Mouse (Mus musculus) embryonic facial prominence, embryonic 10.5 days (tissue): ENCODE measurements at regions not wholly inside any gene's neighbourhood (a gene's known extent, or its start where the extent isn't known, plus 50 kb on each side); places are given as distances from the start of the nearest gene placed in this dataset.

Source experiments
- DNase-seq: peaks from one replicate; pipeline ENCODE4 v3.0.0-alpha.2; 2017; ENCODE audit warnings: low spot score
- H3K27ac ChIP-seq: fragments of 300-500 bp; sonication (generic); replicated peaks from 2 replicates; pipeline ENCODE4 v1.5.1; 2016; ENCODE audit warnings: mild to moderate bottlenecking
- H3K27me3 ChIP-seq: fragments of 300-500 bp; sonication (generic); replicated peaks from 2 replicates; pipeline ENCODE4 v1.6.1; 2016; ENCODE audit warnings: low read depth, mild to moderate bottlenecking; ENCODE audit not compliant: poor library complexity, severe bottlenecking
- H3K36me3 ChIP-seq: fragments of 300-500 bp; sonication (generic); replicated peaks from 2 replicates; pipeline ENCODE4 v1.6.1; 2016; ENCODE audit warnings: mild to moderate bottlenecking, moderate library complexity
- H3K4me1 ChIP-seq: fragments of 300-500 bp; sonication (generic); 2 replicates; pipeline ENCODE4 v1.6.1; 2016
- H3K4me3 ChIP-seq: fragments of 300-500 bp; sonication (generic); 2 replicates; pipeline ENCODE4 v1.5.1; 2016; ENCODE audit warnings: mild to moderate bottlenecking, moderate library complexity
- H3K9me3 ChIP-seq: fragments of 300-500 bp; sonication (generic); 2 replicates; pipeline ENCODE4 v1.6.1; 2016; ENCODE audit warnings: mild to moderate bottlenecking
- WGBS: fragments of 180-500 bp; shearing (Covaris S2); methylation state at CpG from one replicate; pipeline ENCODE4 v1.1.7; 2016; 5-methylcytosine and 5-hydroxymethylcytosine counted together

DNA sequence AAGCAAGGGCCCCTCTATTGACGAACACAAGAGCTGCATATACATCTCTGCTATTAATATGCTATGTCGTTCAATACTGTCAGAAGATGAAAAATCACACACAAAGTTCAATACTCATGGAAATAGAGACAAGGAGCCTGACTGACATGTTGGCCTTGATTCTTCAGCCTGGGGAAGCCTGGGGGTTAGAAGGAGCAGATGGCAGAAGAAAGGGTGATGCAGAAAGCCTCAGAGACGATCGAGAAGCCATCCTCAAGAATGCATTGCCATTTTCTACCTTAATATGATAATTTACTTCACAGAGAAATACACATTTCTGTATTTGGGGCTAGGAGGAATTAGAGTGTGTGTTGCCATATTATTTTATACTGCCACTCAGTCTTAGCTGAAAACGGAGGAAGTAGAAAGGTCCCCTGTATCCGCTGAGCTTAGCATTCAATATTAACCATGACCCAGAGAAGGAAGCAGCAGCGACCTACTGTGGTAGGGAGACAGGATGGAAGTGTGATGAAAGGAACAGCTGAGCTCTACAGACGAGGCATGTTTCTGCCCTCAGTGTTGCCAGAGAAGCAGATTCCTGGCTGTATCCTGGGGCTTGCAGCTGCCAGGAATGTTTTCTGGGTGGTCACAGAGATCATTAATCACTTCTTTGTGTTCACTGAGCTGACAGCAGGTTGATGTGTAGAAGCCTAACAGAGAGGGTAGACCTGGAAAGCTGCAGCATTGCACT is 105.2 kb downstream of the Lrig3 start:
- peak; percentile 11 for DNase-seq
- H3K27ac ChIP-seq, result no peak overlapping the region; the same call in 1 of the 2 replicates
- H3K36me3 ChIP-seq, result no peaks in the 10 kb centered on the region
- H3K4me3 ChIP-seq, result no peak overlapping the region
- 65% methylated on average over 8 of the region's 8 CpGs for WGBS
- peaks cover 18% of the 10 kb centered on the region for H3K4me1 ChIP-seq
- H3K27me3 ChIP-seq, result no peaks in the 10 kb centered on the region
- no peaks in the 10 kb centered on the region for H3K9me3 ChIP-seq

DNA sequence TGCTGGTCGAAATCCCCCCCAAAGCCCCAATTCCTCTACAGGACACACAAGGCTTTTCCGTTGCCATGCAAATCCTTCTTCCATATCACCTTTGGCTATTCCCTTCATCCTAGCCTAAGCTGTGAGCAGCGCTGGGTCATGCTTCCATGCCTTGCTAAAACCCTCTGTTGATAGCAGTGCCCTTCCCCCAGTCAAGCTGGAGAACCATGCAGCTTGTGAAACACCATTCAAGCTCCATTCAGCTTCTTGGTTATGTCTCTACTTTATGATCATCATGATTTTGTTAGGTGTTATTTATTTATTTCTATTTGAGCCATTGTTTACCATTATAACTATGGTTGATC is 105.7 kb downstream of the Lrig3 start:
- Histone ChIP-seq H3K4me1 (peaks cover 18% of the 10 kb centered on the region), H3K27ac (no peak overlapping the region; the same call in 1 of the 2 replicates), H3K27me3 (no peaks in the 10 kb centered on the region), H3K9me3 (no peaks in the 10 kb centered on the region), H3K4me3 (no peak overlapping the region), H3K36me3 (no peaks in the 10 kb centered on the region)
- 72% methylated on average over 3 of the region's 3 CpGs for WGBS
- no peak for DNase-seq

- H3K27me3 ChIP-seq, result no peaks in the 10 kb centered on the region
- H3K4me3 ChIP-seq, result no peak overlapping the region
- no peak for DNase-seq
- WGBS, result 86% methylated on average over 1 of the region's 1 CpGs
- H3K9me3 ChIP-seq, result no peaks in the 10 kb centered on the region
- H3K4me1 ChIP-seq, result no peaks in the 10 kb centered on the region
- no peaks in the 10 kb centered on the region for H3K36me3 ChIP-seq
- H3K27ac ChIP-seq, result no peak overlapping the region
Measured at GRCm38 (mm10) chr10:126077313-126077966, 111.5 kb downstream of the Lrig3 start.

DNA sequence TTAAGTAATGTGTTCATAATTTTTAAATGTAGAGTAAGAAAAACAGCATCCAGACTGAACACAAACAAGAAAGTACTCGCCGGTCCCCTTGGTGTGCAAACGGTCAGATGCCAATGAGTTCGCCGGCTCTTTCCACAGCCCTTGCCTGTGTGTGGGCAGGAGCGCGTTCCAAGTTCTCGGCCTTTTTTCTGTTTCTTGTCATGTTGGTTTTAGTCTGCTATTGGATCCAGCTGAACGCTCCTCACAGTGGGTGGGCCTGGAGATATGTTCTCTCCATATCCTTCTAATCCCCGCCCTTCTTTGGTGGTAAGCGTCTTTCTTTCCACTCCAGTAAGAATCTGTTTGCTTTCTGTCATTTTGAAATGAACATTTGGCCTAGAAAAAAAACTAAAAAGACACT is 116.6 kb downstream of the Lrig3 start:
- H3K27me3 ChIP-seq, result no peaks in the 10 kb centered on the region

DNA sequence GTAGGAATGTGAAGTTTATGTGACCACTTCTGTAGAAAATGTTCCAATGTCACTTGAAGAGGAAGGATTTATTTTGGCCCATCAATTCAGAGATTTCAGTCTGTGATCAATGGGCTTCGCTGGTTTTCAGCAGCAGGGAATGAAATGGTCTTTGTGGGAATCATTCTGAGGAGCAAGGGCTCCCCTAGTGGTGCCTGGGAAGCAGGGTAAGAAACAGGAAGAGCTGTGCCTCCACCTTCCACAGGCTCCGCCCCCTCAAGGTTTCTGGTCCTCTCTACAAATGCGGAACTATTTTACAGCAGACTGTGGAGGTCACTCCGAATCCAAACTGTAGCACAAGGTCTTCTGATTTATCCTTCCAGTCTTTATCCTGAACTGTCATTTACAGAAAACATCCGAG is 120.7 kb downstream of the Lrig3 start:
- Histone ChIP-seq H3K27me3 (no peaks in the 10 kb centered on the region), H3K4me3 (no peak overlapping the region), H3K27ac (no peak overlapping the region), H3K9me3 (no peaks in the 10 kb centered on the region), H3K36me3 (no peaks in the 10 kb centered on the region), H3K4me1 (no peaks in the 10 kb centered on the region)
- peak; percentile 15 for DNase-seq
- WGBS, result 84% methylated on average over 5 of the region's 5 CpGs

More for the DNA sequence above, 116.6 kb downstream of the Lrig3 start:
- no peaks in the 10 kb centered on the region for H3K4me1 ChIP-seq
- no peaks in the 10 kb centered on the region for H3K36me3 ChIP-seq
- peak; percentile 15 for DNase-seq
- no peak overlapping the region for H3K27ac ChIP-seq
- no peaks in the 10 kb centered on the region for H3K9me3 ChIP-seq
- WGBS, result 77% methylated on average over 11 of the region's 11 CpGs
- H3K4me3 ChIP-seq, result no peak overlapping the region

GRCm38 (mm10) chr10:126094238-126094880 is 128.4 kb downstream of the Lrig3 start:
- Histone ChIP-seq H3K9me3 (no peaks in the 10 kb centered on the region), H3K36me3 (no peaks in the 10 kb centered on the region), H3K4me1 (no peaks in the 10 kb centered on the region), H3K27ac (no peak overlapping the region), H3K4me3 (no peak overlapping the region), H3K27me3 (no peaks in the 10 kb centered on the region)
- DNase-seq, result no peak
- WGBS, result 86% methylated on average over 16 of the region's 16 CpGs

DNA sequence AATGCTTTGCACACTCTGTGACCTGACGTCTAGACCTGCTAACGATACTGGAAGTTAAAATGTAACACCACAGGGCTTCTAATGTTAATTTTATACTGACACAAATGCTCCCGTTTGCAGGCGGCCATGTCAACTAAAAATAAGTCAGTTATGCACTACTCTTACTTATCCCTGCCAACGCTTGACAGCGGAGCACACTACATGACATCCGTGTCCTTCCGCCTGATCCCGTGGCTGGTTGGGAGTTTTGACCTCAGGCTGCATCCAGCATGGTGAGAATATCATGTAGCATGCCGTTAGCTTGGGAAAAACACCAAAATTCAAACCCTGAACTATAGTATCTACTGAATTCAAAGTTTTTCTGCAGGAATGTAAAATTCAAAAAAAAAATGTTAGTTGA is 131.9 kb downstream of the Lrig3 start:
- H3K27me3 ChIP-seq, result no peaks in the 10 kb centered on the region
- H3K4me3 ChIP-seq, result no peak overlapping the region
- DNase-seq, result no peak
- 90% methylated on average over 10 of the region's 10 CpGs for WGBS
- H3K4me1 ChIP-seq, result no peaks in the 10 kb centered on the region
- no peaks in the 10 kb centered on the region for H3K9me3 ChIP-seq
- H3K27ac ChIP-seq, result no peak overlapping the region
- H3K36me3 ChIP-seq, result no peaks in the 10 kb centered on the region

DNA sequence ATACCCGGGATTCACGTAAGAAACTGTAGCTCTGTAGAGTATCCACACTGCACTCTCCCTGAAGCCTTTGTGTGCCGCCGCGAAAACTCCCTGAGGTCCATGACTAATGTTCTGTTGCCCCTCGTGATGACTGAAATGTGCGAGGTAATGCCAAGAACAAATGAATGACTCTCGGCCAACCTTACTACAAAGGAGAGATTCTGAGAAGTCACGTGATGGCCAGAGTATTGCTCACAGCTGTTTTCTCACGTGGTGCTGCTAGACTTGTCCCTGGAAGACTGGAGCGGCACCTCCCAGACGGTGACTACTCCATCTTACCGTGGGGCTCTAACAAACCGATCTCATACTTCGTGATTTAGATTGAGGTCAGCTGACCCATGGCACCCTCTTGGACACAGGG is 136.9 kb downstream of the Lrig3 start:
- no peaks in the 10 kb centered on the region for H3K9me3 ChIP-seq
- WGBS, result 91% methylated on average over 15 of the region's 15 CpGs
- H3K27ac ChIP-seq, result no peak overlapping the region
- no peak overlapping the region for H3K4me3 ChIP-seq
- H3K36me3 ChIP-seq, result no peaks in the 10 kb centered on the region
- no peak for DNase-seq
- H3K4me1 ChIP-seq, result no peaks in the 10 kb centered on the region
- H3K27me3 ChIP-seq, result no peaks in the 10 kb centered on the region

- Histone ChIP-seq H3K9me3 (no peaks in the 10 kb centered on the region), H3K27ac (no peak overlapping the region), H3K4me1 (no peaks in the 10 kb centered on the region), H3K4me3 (no peak overlapping the region), H3K36me3 (no peaks in the 10 kb centered on the region), H3K27me3 (no peaks in the 10 kb centered on the region)
- WGBS, result 92% methylated on average over 5 of the region's 5 CpGs
- no peak for DNase-seq
Measured at GRCm38 (mm10) chr10:126113106-126113505, 147.1 kb downstream of the Lrig3 start.

DNA sequence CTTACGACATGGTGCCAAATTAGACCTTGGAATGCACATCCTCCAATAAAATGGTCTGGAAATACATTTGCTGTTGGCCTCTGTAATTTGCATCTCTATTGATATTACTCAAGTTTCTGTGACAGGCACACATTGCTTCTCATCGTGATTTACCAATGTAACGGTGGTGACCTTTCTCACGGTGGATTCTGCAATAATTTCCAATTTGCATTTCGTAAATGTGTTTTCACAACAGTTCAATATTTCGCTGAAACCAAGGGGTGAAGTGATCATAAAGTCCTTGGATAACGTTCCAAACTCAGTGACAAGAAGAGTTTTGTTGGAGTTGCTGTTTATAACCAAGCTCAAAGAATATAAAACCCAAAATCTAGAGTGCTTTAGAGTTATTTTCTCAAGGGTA is 149.4 kb downstream of the Lrig3 start:
- Histone ChIP-seq H3K36me3 (no peaks in the 10 kb centered on the region), H3K27me3 (no peaks in the 10 kb centered on the region), H3K4me1 (no peaks in the 10 kb centered on the region), H3K27ac (no peak overlapping the region), H3K4me3 (no peak overlapping the region), H3K9me3 (no peaks in the 10 kb centered on the region)
- 87% methylated on average over 7 of the region's 7 CpGs for WGBS
- DNase-seq, result no peak

DNA sequence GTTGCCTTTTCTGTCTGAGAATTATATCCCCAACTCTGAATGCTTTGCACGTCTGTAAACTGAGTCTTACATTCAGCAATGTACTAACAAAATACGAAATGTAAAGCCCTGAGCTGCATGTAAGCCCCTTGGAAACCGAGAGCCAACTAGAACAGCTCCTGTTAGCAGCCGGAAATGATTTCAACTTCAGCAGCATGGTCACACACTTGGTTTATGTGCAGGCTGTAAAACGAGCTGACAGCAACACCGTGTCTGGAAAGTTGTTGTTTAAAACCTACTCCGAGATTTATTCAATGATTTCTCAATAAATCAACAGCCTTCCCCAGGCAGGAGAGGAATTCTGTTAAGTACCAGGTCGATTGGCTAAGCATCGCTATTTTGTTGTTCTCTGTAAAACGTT is 155.7 kb downstream of the Lrig3 start:
- Histone ChIP-seq H3K9me3 (no peaks in the 10 kb centered on the region), H3K27ac (no peak overlapping the region), H3K4me1 (no peaks in the 10 kb centered on the region), H3K4me3 (no peak overlapping the region), H3K27me3 (no peaks in the 10 kb centered on the region), H3K36me3 (no peaks in the 10 kb centered on the region)
- 86% methylated on average over 10 of the region's 10 CpGs for WGBS
- DNase-seq, result no peak

- no peaks in the 10 kb centered on the region for H3K36me3 ChIP-seq
- no peak for DNase-seq
- no peaks in the 10 kb centered on the region for H3K9me3 ChIP-seq
- no peak overlapping the region for H3K4me3 ChIP-seq
- WGBS, result 84% methylated on average over 5 of the region's 5 CpGs
- no peaks in the 10 kb centered on the region for H3K4me1 ChIP-seq
- H3K27me3 ChIP-seq, result no peaks in the 10 kb centered on the region
- H3K27ac ChIP-seq, result no peak overlapping the region
Measured at GRCm38 (mm10) chr10:126122504-126122903, 156.5 kb downstream of the Lrig3 start.

- no peak overlapping the region for H3K27ac ChIP-seq
- WGBS, result 90% methylated on average over 3 of the region's 3 CpGs
- no peak overlapping the region for H3K4me3 ChIP-seq
- H3K9me3 ChIP-seq, result no peaks in the 10 kb centered on the region
- DNase-seq, result no peak
- peaks cover 5% of the 10 kb centered on the region; the same call in 1 of the 2 replicates for H3K4me1 ChIP-seq
- H3K36me3 ChIP-seq, result no peaks in the 10 kb centered on the region
- H3K27me3 ChIP-seq, result no peaks in the 10 kb centered on the region
Measured at GRCm38 (mm10) chr10:126133188-126133587, 167.2 kb downstream of the Lrig3 start.
